Mouse (Mus musculus): ENCODE results near the gene Ctsw.

DNA sequence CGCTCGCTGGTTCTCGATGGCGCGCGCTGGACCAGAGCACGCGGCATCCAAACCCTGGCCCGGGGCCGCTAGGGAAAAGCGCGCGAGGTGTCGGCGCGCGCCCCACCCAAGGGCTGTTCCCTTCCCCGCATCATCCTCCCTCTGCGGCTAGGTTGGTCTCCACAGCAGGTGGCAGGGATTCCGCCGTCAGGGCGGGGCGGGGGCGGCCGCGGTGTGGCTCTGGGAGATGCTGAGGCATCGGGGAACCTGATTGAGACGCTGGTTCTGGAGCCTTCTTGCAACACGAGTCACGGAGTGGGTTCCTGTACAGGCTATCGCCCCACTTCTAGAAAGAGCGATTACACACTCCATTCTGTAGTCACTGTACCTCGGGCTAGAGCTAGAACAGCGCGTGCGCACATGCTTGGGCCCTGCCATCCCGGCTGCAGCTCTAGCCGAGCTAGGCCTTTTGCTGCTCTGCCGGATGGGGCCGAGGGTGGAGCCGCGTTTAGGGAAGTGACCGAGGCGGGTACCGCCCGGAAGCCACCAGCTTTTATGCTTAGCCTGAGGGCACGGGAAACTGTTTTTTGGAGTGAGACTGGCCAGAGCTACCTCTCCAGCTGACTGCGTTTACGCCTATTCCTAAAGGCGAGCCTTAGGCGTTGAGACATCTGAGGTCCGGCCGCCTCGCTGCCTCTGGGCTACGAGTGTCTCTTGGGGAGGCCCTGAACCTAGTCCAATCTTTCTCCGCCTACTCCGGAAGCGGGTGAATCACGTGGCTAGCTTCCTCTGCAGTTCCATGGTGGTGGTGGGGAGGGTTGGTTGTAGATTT, 22.8 kb upstream of the Ctsw start:
- TF ChIP-seq CTCF (IDR thresholded peaks at IDR 0.05; ENCODE audit: low read depth, low read length): no peak
- peak; percentile 62 for TF ChIP-seq POLR2A (IDR thresholded peaks at IDR 0.05; ENCODE audit: extremely low read depth, insufficient read depth, low read length)
